Mouse (Mus musculus): ENCODE data around the gene Steap4. TPM values are rescaled to one million over a fixed set of nuclear protein-coding genes. Genes with fewer than 3 reads are reported as not detected.

The Steap4 gene
- polyA plus RNA-seq, 1 experiment from 2014 or later, result 0.51 TPM

DNA sequence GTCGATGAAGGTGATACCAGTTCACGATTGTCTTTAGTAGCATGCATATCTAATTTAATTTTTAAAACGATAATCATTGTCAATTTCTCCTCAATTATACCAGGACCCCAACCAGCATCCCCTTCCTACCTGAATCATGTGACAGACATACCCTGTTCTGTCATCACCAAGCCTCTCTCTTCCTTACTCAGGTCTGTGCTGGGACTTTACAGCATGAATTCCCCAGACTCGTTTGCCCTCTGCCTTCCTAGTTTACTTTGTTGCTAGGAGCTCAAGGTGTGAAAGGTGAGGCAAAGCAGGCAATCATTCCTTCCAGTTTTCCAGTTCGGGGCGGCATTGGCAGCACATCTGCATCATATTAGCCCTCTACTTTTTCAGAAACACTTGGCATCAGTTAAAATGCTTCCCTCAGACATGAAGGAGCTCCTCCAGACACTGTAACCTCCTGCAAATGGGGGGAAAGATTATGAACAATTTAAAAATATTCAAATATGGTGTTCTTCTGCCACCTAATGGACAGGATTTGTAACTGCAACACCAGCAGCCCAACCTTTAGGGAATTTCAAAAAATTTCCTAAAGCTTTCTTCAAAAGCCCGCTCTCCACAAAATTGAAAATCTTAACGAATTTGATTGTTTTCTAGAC is 36.3 kb downstream of the Steap4 start:
- WGBS, result 49% methylated on average over 8 of the region's 8 CpGs
- Histone ChIP-seq H3K36me3 (no peaks in the 10 kb centered on the region), H3K4me1 (peaks cover 2% of the 10 kb centered on the region; the same call in 1 of the 2 replicates), H3K4me3 (no peak overlapping the region), H3K9me3 (replicated peaks) (no peaks in the 10 kb centered on the region), H3K27me3 (ENCODE audit: low read depth, poor library complexity, severe bottlenecking) (no peaks in the 10 kb centered on the region), H3K27ac (no peak overlapping the region)
- peak; percentile 51 for DNase-seq (ENCODE audit: low spot score)

DNA sequence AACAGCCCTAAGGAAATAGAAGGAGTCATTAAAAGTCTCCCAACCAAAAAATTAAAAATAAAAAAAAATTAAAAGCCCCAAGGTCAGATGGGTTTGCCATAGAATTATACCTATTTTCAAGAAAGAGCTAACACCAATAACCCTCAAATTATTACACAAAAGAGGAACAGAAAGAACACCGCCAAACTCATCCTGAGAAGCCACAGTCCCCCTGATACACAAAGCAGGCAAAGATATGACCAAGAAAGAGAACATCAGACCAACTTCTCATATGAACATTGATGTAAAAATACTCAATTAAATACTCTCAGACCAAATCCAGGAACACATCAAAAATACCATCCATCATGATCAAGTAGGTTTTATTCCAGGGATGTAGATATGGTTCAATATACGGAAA is 36.8 kb downstream of the Steap4 start:
- Histone ChIP-seq H3K27ac (no peak overlapping the region), H3K9me3 (replicated peaks) (no peaks in the 10 kb centered on the region), H3K4me3 (no peak overlapping the region), H3K36me3 (no peaks in the 10 kb centered on the region), H3K27me3 (ENCODE audit: low read depth, poor library complexity, severe bottlenecking) (no peaks in the 10 kb centered on the region), H3K4me1 (peaks cover 2% of the 10 kb centered on the region; the same call in 1 of the 2 replicates)
- DNase-seq (ENCODE audit: low spot score), result no peak
- 91% methylated on average over 2 of the region's 2 CpGs for WGBS

DNA sequence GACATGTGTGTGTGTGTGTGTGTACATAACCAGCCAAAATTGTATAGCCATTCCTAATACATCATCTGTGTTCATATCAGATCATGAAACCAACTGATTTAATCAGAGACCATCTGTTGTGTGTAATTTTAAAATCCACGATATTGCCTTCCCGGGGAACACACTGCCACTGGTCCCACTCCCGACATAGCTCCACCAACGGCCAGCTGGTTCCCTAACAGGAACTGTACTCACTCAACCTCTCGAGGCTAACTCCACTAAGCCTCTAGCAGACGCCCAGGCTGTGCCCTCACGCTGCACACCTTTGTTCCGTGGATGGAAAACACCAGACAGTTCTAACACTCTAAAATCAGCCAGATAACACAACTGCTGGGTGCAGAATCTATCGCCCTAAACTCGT is 40.2 kb downstream of the Steap4 start:
- 84% methylated on average over 10 of the region's 10 CpGs for WGBS
- Histone ChIP-seq H3K27me3 (ENCODE audit: low read depth, poor library complexity, severe bottlenecking) (no peaks in the 10 kb centered on the region), H3K4me3 (no peak overlapping the region), H3K4me1 (no peaks in the 10 kb centered on the region; the same call in 1 of the 2 replicates), H3K27ac (no peak overlapping the region), H3K9me3 (replicated peaks) (no peaks in the 10 kb centered on the region), H3K36me3 (no peaks in the 10 kb centered on the region)
- DNase-seq (ENCODE audit: low spot score), result no peak

DNA sequence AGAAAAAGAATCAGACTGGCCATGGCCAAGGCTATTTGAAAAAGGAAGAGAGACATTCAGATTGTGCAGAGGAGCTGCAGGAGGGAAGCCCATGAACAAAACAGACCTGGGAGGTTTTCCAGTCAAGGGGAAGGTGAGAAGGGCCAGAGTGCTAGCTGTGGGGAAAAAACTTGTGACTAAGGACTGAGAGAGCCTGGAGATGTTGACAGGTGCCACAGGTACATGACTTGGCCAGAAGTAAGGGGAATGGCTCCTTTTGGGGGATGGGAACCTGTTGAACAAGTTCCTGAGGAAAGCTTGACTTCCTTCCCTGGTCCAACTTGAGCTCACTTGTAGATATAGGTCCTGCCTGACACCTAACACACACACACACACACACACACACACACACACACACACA is 42.6 kb downstream of the Steap4 start:
- Histone ChIP-seq H3K9me3 (replicated peaks) (no peaks in the 10 kb centered on the region), H3K27me3 (ENCODE audit: low read depth, poor library complexity, severe bottlenecking) (no peaks in the 10 kb centered on the region)
- DNase-seq (ENCODE audit: low spot score), result no peak

DNA sequence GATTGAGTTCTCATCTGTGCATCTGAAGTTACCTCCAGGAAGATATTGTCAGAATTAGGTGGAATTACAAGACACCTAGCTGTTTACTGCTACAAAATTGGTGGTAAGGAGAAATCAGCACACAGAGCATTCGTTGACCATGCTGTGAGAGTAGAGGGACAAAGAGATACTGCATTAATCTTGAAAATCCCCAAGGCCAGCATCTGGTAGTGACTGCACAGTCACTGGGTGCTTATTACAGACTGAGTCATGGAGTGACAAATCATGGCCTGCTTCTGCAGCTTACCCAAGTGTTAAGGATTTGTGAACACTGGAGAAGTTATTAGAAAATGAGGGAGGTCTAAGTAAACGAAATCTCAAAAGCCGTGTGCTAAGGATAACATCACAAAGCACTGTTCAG is 53.0 kb downstream of the Steap4 start:
- Histone ChIP-seq H3K27me3 (ENCODE audit: low read depth, poor library complexity, severe bottlenecking) (no peaks in the 10 kb centered on the region), H3K27ac (no peak overlapping the region), H3K9me3 (replicated peaks) (no peaks in the 10 kb centered on the region), H3K4me3 (no peak overlapping the region), H3K36me3 (no peaks in the 10 kb centered on the region), H3K4me1 (no peaks in the 10 kb centered on the region)
- WGBS, result 83% methylated on average over 3 of the region's 3 CpGs
- no peak for DNase-seq (ENCODE audit: low spot score)

More for the DNA sequence above, 42.6 kb downstream of the Steap4 start:
- Histone ChIP-seq H3K4me3 (no peak overlapping the region), H3K27ac (no peak overlapping the region), H3K36me3 (no peaks in the 10 kb centered on the region), H3K4me1 (no peaks in the 10 kb centered on the region)

Other genes with a start within 250 kb of the Steap4 start
- 176 and 206 TPM in 2 replicates for gene Sri, start 85.6 kb downstream of the Steap4 start, polyA plus RNA-seq (2016; fragmentation: Nextera tagmentation; extraction: Ambion mirVana)

Data from limb, embryonic 10.5 days (tissue).